Mouse (Mus musculus): ENCODE results near the gene Pkd1l3.
A peak's percentile ranks its signal among the peaks of the same experiment; 100 is the strongest.

Gene Pkd1l3

DNA sequence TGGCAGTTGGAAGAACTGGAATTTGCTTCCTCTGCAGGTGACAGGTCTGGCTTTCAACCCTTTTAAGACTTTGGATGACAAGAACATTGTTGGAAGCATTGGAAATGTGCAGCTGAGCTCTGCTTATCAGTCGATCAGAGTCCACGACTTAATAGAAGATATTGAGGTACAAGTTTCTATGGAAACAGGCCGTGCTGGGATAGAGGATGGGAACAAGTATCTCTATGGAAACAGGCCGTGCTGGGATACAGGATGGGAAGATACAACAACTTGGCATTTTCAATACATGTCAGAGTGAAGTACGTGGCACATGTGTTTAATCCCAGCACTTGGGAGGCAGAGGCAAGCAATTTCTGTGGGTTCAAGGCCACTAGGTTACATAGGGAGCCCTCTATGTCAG is 18.2 kb downstream of the Pkd1l3 start:
- no peak for DNase-seq (ENCODE audit: low read depth, low spot score)

DNA sequence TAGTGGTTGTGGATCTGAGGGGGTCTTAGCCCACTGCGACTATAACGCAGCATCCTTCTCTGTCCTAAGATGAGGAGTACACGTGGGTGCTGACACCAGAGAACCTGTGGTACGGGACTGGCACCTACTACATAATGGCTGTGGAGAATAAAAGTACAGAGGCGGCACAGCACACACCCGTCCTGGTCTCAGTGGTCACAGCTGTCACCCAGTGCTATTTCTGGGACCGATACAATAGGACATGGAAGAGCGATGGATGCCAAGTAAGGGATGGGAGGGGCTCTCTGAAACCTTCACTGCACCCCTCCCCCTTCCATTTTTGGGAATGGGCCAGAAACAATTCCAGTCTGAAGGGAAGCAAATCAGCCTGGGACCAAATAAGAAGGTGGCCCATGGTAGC is 20.8 kb downstream of the Pkd1l3 start:
- DNase-seq (ENCODE audit: low read depth, low spot score) = no peak

DNA sequence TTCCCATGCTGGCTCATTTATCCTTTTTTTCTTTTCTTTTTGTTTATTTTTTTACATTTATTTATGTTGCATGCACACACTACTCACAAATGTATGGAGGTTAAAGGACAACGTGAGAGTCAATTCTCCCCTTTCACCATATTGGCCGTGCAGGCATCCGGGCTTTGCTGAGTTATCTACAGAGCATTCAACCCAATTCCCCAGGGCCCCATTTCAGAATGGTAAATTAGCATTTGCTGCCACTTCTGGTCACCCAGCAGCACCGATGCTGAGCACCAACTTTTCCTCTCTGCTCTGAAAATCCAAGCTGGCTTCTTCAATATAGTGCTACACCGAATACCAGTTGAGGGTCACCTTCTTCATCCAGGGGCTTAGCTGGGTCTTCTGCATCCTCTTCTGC is 24.5 kb downstream of the Pkd1l3 start:
- no peak for DNase-seq (ENCODE audit: low read depth, low spot score)

DNA sequence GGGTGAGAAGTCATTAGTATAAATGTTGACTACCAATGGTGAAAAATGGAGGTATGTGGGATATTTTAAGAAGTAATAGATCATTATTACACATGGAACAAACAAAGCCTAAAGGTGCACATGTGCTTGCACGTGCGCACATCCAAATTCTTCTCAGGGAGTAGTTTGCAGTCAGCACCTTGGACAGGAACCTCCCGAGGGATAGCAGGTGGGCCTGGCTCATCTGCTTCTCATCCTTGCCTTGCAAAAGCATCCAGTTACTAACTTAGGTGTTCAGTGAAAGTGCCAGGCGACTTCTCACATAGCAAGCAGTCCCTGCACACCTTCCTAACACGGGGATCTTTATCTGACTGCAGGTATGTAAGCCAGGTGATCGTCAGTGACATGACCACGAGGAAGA is 26.1 kb downstream of the Pkd1l3 start:
- no peak for DNase-seq (ENCODE audit: low read depth, low spot score)

DNA sequence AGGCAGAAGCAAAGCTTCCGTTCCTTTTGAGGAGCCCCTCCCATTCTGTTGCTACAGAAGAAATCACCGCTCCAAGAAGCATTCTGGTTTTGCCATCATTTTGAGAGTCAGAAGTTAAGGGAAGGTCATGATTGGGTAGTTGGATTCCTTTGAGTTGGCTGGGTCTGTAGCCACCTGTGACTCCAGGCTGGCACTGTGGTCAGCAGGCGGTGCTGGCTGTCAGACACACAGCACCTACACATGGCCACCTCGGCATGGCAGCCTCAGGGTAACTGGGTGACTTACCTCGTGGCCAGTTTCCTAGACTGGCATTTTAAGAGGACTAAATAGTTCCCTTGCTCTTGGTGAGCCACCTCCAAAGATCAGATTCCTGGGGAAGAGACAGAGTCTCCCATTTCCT is 26.9 kb downstream of the Pkd1l3 start:
- no peak for DNase-seq (ENCODE audit: low read depth, low spot score)

DNA sequence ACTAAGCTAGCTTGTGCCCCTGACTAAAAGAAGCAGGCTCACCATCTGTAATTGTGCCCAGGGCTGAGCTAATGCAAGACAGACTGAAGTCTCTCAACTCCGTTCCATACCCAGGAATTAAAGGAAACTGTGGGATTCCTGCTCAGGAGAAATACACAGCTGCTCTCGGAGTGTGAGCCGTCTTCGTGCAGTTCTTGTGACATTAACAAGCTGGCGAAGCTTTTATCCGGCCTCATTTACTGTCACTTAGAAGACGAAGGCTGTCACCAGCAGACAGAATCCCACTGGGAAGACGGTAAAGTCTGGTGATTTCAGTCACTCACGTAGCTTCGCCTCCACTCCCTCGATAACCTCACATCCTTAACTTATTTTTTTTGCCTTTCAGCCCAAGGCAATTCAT is 33.0 kb downstream of the Pkd1l3 start:
- DNase-seq (ENCODE audit: low read depth, low spot score) = no peak

DNA sequence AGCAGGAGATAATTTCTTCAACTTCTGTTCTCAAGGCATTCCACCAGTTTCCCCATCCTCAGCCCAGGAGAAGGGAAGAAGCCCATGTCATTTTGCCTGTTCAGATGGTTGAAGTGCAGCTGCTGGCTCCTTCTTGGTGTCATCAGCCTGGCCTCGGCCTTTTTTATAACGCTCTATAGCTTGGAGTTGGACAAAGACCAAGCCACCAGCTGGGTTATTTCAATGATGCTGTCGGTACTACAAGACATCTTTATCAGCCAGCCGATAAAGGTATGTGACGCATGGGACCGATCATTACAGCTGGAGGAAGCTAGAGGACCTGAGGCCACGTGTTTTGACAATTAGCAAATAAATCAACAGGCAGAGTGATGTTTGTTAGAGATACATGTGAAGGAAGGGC is 34.2 kb downstream of the Pkd1l3 start:
- DNase-seq (ENCODE audit: low read depth, low spot score) = no peak

DNA sequence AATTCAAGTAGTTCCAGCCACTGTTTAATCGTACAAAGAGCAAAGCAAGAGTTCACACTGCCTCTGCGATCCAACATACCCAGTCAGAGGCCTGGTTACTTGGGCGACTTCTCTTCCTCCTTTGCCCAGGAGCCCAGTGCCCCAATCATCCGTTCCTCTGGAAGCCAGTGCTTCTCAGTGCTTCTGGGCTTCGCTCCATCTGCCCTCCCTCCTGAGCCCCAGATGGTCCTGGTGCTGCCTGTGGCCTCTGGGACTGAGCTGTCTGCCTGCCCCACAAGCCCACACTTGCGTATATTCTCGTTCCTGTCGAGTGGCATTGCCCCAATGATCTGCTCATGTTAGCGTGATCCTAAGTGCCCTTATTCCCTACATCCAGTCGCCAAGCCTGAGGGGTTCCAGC is 36.5 kb downstream of the Pkd1l3 start:
- DNase-seq (ENCODE audit: low read depth, low spot score) = no peak

DNA sequence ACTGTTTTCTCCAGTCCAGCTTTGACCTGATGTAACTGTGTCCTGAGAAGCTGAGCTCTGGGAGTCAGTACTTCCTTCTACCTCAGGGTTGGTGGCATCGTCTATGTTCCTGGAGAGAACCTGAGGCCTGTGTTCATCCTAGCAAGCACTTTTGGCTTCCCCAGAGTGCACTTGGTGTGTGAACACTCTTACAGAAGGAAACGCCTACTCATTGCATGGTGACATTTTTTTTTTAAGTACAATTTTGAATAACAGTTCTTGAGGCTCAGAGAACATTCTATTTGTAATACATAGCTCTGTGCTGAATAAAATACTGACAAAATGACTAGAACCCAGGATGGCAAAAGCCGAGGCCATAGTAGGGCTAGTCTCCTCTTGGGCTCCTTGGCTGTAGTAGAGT is 42.5 kb downstream of the Pkd1l3 start:
- no peak for DNase-seq (ENCODE audit: low read depth, low spot score)

DNA sequence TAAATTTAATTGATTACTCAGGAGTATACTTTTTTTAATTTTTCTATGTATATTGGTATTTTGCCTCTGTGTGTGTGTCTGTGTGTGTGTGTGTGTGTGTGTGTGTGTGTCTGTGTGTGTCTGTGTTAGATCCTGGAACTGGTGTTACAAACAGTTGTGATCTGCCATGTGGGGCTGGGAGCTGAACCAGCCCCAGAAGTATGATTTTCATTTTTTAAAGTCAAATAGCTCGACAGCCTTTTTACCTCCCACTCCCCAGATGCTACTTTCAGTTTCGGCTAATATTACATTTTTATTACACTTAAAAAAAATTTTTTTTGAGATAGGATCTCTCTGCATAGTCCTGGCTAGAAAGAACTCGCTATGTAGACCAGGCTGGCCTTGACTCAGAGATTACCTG is 48.0 kb downstream of the Pkd1l3 start:
- no peak for DNase-seq (ENCODE audit: low read depth, low spot score)

DNA sequence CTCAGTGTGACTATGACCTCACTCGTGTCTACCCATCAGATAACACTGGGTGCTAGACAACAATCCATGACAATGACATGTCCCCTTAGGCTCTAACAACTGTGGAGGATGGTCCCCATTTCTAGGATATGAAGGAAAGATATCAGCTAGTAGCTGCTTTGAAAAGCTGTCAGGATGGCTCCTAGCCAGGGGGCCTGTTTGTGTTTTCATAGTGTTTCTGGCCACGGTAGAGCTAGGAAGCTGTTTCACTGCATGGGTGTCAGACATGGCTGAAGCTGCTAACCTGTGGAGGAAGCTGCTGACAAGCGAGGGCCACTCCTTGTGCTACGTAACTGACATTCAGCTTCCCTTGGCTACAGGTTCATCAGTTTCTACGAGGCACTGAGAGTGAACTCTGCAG is 52.3 kb downstream of the Pkd1l3 start:
- no peak for DNase-seq (ENCODE audit: low read depth, low spot score)

DNA sequence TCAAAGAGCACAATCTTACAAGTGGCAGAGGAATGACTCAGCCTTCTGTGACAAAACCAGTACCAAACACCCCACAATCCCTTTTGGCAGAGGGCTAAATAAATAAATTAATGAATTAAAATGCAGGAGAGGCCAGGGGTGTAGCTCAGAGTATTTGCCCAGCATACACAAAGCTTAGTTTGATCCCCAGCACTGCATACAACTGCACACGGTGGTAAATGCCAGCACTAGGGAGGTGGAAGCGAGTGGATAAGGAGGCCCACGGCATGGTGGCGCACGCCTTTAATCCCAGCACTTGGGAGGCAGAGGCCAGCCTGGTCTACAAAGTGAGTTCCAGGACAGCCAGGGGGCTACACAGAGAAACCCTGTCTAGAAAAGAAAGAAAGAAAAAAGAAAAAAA is 58.3 kb downstream of the Pkd1l3 start:
- DNase-seq (ENCODE audit: low read depth, low spot score) = no peak

DNA sequence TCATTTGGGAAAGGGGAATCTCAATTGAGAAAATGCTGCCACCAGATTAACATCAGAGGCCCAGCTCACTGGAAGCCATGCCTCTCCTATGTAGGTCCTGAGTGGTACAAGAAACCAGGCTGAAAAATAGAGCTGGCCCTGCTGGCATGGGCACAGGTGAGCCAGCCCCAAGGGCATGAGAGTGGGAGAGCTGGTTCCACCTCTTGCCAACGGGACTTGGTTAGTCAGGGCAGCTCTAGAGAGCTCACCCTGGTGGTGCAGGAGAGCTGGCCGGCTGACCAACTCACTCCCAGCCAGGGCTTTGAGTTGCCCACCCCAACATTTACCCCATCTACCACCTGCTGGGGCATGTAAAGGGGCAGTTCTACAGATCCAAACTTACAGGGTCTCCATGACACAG is 59.3 kb downstream of the Pkd1l3 start:
- no peak for DNase-seq (ENCODE audit: low read depth, low spot score)

DNA sequence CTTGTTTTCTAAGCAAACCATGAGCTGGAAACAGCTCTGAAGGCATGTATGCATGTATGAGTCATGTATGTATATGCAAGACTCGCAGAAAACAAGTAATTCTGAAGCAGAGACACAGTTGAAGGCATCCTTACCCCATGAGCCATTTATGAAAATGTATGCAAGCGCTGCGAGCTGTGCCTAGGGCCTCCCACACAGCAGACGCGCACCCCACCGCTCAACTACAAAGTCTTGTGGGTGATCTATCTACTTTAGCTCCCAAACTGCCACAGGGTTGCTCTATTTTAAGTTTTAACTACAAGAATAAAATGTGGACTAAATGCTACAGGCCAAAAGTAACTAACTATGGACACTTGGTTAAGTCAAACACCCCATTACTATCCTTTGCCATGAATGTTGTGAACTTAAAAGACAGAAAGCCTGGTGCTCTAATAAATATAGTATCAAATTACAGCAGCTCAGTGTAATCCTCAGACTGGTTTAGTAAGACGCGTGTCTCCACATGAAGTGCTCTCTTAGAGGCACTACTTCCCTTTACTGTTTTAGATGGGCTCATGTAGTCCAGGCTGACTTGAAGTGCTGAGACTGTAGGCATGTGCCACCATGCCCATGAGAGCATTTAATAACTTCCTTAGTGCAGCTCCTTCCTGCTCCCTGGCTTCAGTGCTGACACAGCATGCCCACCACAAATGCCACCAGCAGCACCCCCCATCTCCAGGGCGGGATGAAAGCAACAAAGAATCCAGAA is 61.8 kb downstream of the Pkd1l3 start:
- DNase-seq (ENCODE audit: low read depth, low spot score) = no peak

DNA sequence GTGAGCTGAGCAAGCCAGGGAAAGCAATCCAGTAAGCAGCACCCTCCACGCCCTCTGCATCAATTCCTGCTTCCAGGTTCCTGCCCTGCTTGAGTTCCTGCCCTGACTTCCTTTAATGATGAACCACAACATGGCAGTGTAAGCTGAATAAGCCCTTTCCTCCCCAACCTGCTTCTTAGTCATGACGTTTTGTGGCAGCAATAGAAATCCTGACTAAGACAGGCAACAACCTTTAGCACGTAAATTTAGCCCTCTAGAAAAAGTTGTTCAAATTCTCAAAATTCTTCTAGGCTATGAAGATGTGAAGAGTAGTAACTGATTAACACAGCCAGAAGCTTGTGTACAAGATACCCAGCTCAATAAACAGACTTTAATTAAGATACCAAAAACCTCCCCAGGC is 67.2 kb downstream of the Pkd1l3 start:
- DNase-seq (ENCODE audit: low read depth, low spot score) = no peak

DNA sequence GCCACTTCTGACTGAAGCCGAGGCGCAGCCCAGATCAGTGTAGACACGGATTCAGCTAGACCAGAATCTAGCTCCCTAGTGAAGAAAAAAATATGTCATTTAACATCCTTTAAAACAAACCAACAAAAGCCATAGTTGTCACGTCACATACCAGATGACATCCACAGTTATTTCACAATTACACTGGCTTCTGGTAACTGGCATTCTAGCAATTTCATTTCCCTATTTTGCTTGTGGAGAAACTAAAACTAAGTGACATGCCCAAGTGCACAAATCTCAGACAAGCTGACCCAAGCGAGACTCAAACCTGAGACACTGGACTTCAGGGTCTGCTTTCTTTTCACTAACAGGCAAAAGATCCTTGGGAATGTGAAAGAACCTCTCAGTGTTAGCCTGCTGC is 67.8 kb downstream of the Pkd1l3 start:
- no peak for DNase-seq (ENCODE audit: low read depth, low spot score)

DNA sequence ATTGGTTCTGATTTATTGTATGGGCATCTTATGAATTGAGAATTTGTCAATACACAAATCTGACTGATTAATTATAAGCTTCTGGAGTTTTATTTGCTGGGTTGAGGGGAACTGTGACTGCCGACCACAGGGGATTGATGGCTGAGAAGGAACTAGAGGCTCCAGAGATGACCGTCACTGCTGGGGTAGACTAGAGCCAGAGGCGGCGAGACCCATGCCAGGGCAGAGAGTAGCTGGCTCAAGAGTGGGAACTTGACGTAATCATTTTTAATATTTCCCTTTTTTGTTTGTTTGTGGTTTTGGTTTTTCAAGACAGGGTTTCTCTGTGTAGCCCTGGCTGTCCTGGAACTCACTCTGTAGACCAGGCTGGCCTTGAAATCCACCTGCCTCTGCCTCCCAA is 72.9 kb downstream of the Pkd1l3 start:
- no peak for DNase-seq (ENCODE audit: low read depth, low spot score)

DNA sequence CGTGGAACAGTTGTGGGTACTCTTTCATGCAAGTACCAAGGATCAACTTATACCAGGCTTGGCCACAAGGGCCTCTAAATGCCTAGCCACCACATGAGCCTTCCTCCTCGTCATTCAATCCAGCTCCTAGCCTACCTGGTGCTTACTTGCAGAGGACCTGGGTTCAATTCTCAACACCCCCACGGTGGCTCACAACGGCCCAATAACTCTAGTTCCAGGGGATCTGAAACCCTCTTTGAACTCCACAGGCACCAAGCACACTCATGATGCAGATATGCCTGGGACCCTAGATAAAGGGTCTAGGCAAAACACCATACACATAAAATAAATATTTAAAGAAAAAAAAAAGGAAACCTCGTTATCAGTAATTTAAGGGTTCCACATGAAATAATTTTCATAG is 77.5 kb downstream of the Pkd1l3 start:
- DNase-seq (ENCODE audit: low read depth, low spot score) = peak; percentile 14

DNA sequence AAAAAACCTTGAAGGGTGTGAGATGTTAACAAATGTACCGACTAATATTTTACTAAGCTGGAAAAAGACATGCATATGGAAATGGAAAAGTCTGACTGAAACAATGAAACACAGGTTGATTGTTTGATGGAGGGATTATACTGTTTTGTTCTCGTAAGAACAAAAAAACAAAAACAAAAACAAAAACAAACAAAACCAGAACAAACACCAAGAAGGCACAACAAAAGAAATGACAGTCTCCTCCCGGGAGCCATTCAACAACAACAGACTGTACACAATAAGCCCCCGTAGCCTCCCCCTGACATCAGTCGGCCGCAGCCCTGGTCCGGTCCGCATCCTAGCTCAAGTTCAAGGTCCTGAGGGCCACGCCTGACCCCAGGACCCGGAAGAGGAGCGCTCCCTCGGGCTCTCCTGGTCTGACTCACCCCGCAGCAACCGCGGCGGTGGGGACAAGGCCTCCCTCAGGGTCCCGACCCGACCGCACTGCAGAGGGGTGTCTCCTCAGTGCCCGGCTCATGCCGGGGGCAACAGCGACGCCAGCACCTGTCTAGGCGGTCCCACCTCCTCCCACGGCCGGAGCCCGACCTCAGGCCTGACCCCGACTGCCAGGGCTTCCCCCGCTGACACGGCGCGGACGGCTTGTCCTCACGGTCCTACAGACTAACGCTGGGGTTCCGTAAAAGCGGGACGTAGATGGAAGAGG is 78.3 kb downstream of the Pkd1l3 start:
- DNase-seq (ENCODE audit: low read depth, low spot score) = no peak

DNA sequence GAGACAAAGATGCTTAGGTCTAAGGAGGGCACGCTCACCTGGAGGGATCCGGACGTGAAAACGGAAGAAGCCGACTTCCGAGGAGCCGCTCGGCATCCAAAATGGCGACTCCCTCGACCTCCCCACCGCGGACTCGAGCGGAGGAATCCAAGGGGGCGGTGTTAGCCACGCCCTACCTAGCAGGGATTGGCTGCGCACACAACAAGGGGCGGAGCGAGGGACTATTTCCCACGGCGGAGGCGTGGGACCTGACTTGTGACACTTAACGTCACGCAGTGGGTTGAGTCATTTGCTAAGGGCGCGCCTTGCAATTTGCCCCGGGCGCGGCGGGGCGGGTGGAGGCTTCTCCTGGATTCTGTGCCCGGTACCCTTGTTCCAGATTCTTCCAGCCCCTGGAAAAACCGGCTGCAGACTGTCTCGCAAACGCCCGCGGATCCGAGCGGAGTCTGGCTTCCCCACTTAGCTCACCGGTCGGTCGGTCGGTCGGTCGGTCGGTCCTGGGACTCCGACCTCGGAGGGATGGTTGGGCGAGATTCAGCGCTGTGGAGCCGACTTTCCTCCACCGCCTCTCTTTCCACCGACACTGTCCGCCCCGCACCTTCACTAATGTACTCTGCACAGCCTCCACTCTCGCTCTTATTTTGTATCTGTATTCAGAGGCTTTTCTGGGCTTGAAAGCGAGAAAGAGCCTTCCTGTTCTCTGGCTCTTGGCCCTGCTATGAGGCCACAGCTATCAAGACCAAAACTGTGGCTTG is 79.0 kb downstream of the Pkd1l3 start, which contains the start of gene Ist1:
TSS of gene Ist1 (minus strand) at position 115 of the 755 bp plus-strand sequence.
- peak; percentile 100 for DNase-seq (ENCODE audit: low read depth, low spot score)

DNA sequence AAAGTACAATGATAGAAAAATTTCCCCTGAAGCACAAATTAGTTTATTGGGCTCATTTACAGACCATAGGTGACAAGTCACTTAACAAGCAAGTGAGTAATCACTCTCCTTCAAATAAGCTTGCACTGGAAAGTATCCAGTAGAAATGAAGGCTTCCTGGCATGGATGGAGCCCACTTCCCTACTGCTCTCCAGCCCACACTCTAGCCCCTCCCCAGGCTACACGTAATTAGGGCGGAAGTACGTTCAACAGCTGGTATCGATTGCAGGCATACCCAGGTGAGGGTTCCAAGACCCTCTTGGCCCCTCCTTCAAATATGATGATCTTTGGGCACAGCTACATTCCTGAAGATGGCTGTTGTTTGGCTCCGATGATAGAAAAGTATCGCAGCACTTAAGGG is 79.8 kb downstream of the Pkd1l3 start:
- no peak for DNase-seq (ENCODE audit: low read depth, low spot score)

DNA sequence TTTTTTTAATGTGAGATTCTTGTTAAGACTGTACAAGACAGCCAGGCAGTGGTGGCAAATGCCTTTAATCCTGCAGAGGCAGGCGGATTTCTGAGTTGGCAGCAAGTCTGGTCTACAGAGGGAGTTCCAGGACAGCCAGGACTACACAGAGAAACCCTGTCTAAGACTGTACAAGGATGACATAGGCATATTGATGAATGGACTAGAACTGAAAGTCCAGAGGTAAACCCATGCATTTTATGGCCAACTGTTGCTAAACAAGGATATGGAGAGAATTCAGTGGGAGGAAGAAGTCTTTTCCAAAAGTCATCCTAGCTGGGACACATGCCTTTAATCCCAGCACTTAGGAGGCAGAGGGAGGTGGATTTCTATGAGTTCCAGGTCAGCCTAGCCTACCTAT is 83.4 kb downstream of the Pkd1l3 start:
- no peak for DNase-seq (ENCODE audit: low read depth, low spot score)

DNA sequence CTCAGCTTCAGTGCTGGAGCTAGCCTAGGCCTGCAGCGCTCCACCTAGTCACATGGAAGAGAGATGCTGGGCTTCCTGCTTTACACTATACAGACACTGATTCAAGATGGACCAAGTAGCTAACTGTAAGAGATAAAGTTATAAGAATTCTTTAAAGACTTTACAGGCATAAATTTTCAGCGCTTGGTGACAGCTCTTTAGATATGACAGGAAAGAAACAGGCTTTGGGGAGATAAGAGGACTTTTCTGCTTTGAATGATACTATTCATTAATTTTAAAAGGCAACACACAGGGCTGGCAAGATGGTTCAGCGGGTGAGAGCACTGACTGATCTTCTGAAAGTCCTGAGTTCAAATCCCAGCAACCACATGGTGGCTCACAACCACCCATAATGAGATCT is 84.2 kb downstream of the Pkd1l3 start:
- no peak for DNase-seq (ENCODE audit: low read depth, low spot score)

All from embryo, embryonic 11.5 days (tissue).